Mouse (Mus musculus): ENCODE data around the gene Ankdd1b. TPM values are rescaled to one million over a fixed set of nuclear protein-coding genes. Genes with fewer than 3 reads are reported as not detected.

The Ankdd1b gene
- not detected in 2 replicates for polyA plus RNA-seq (2014; fragmentation: Nextera tagmentation; extraction: Ambion mirVana)

- Histone ChIP-seq H3K4me1 (ENCODE audit: control insufficient read depth, insufficient read depth, low read length) (no peaks in the 10 kb centered on the region), H3K36me3 (ENCODE audit: control insufficient read depth, insufficient read depth, low read length) (no peaks in the 10 kb centered on the region), H3K27me3 (ENCODE audit: control insufficient read depth, insufficient read depth, low read length) (no peaks in the 10 kb centered on the region), H3K4me2 (ENCODE audit: low read length) (no peak within 1 kb of the TSS), H3K27ac (replicated peaks; ENCODE audit: low read depth, low read length) (no peak within 1 kb of the TSS), H3K9me3 (ENCODE audit: control insufficient read depth, low read length) (no peaks in the 10 kb centered on the region), H3K4me3 (replicated peaks; ENCODE audit: low read depth, low read length) (no peak within 1 kb of the TSS), H3K9ac (replicated peaks; ENCODE audit: low read length) (no peak within 1 kb of the TSS)
- ATAC-seq (ENCODE audit: low FRiP score, low TSS enrichment) (no peak), DNase-seq (no peak)
- WGBS = 94% methylated on average over 14 of the region's 14 CpGs
Observed at GRCm38 (mm10) chr13:96470957-96471356, at the start of gene Ankdd1b. Gene Ankdd1b, minus strand, starts transcription at chr13:96471198.

- Histone ChIP-seq H3K36me3 (ENCODE audit: control insufficient read depth, insufficient read depth, low read length) (0 out of 2 replicates have a peak, but pooled peaks cover 3% of the 10 kb centered on the region), H3K9me3 (ENCODE audit: control insufficient read depth, low read length) (no peaks in the 10 kb centered on the region), H3K9ac (replicated peaks; ENCODE audit: low read length) (no peak overlapping the region), H3K4me3 (replicated peaks; ENCODE audit: low read depth, low read length) (no peak overlapping the region), H3K4me2 (ENCODE audit: low read length) (no peak overlapping the region), H3K27ac (replicated peaks; ENCODE audit: low read depth, low read length) (no peak overlapping the region), H3K27me3 (ENCODE audit: control insufficient read depth, insufficient read depth, low read length) (no peaks in the 10 kb centered on the region), H3K4me1 (ENCODE audit: control insufficient read depth, insufficient read depth, low read length) (no peaks in the 10 kb centered on the region)
- no peak for DNase-seq
- ATAC-seq (ENCODE audit: low FRiP score, low TSS enrichment) = no peak
- WGBS = 89% methylated on average over 2 of the region's 2 CpGs
Observed at GRCm38 (mm10) chr13:96517335-96517734, 46.3 kb upstream of the Ankdd1b start.

DNA sequence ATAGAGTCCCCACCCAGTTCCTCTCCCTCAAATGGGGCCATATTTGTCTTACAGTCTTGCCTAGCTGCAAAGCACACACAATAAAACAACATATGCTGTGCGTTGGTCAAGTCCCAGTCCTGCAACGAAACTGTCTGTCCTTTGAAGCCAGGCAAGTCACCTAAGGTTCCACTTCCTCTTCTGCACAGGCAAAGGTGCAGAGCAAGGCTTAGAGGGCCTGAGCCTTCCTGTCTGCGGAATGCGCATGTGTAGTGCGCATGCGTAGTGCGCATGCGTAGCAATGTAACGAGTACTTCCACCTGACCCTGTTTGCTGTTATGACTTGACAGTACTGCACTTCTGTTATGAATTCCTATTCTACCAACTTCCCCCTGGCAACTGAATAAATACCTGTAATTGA lies 45.3 kb upstream of the Ankdd1b start:
- H3K9ac ChIP-seq (replicated peaks; ENCODE audit: low read length) = no peak overlapping the region
- ATAC-seq (ENCODE audit: low FRiP score, low TSS enrichment) (no peak), DNase-seq (no peak)
- no peaks in the 10 kb centered on the region for H3K9me3 ChIP-seq (ENCODE audit: control insufficient read depth, low read length)
- H3K4me2 ChIP-seq (ENCODE audit: low read length) = no peak overlapping the region
- 0 out of 2 replicates have a peak, but pooled peaks cover 3% of the 10 kb centered on the region for H3K36me3 ChIP-seq (ENCODE audit: control insufficient read depth, insufficient read depth, low read length)
- no peaks in the 10 kb centered on the region for H3K27me3 ChIP-seq (ENCODE audit: control insufficient read depth, insufficient read depth, low read length)
- H3K4me1 ChIP-seq (ENCODE audit: control insufficient read depth, insufficient read depth, low read length) = no peaks in the 10 kb centered on the region
- 93% methylated on average over 9 of the region's 9 CpGs for WGBS
- no peak overlapping the region for H3K4me3 ChIP-seq (replicated peaks; ENCODE audit: low read depth, low read length)
- H3K27ac ChIP-seq (replicated peaks; ENCODE audit: low read depth, low read length) = no peak overlapping the region

DNA sequence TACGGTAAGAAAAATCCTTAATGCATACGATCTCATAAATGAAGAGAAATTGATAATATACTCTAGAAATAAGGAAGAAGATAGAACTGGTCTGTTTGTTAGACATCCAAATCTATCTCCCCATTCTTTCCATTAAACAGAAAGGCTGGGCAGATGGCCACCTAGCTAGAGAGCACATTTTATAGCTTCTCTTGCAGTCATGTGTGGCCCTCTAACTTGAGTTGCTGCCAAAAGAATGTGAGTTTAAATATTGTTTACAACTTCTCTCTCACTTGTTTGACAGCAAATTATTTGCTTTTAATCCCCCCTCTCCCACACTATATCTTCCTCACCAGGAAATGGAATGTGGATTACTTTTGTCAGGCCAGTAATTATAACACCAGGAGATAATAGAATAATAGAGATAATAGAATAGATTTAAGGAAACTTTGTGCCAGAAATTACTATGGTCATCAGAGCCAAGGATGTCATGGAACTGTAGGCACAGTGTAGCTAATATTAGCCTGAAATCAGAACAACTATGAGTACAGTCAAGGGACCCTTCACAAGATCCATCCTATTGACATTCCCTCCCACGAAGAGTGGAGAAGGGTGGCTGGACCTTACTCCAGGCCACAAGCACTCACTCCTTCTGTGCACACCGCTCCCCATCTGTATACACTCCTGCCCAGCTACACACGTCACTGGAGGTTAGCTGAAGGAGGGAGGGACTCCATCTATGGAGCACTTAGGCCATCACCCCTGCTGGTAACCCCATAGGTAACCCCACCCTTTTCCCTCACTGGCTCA lies 43.4 kb upstream of the Ankdd1b start:
- no peaks in the 10 kb centered on the region for H3K4me1 ChIP-seq (ENCODE audit: control insufficient read depth, insufficient read depth, low read length)
- ATAC-seq (ENCODE audit: low FRiP score, low TSS enrichment) = no peak

GRCm38 (mm10) chr13:96511893-96512292 lies 40.9 kb upstream of the Ankdd1b start:
- no peak overlapping the region for H3K4me3 ChIP-seq (replicated peaks; ENCODE audit: low read depth, low read length)
- no peak overlapping the region for H3K9ac ChIP-seq (replicated peaks; ENCODE audit: low read length)
- H3K36me3 ChIP-seq (ENCODE audit: control insufficient read depth, insufficient read depth, low read length) = 0 out of 2 replicates have a peak, but pooled peaks cover 3% of the 10 kb centered on the region
- no peaks in the 10 kb centered on the region for H3K4me1 ChIP-seq (ENCODE audit: control insufficient read depth, insufficient read depth, low read length)
- DNase-seq (no peak), ATAC-seq (ENCODE audit: low FRiP score, low TSS enrichment) (no peak)
- H3K27me3 ChIP-seq (ENCODE audit: control insufficient read depth, insufficient read depth, low read length) = no peaks in the 10 kb centered on the region
- H3K27ac ChIP-seq (replicated peaks; ENCODE audit: low read depth, low read length) = no peak overlapping the region
- 86% methylated on average over 5 of the region's 5 CpGs for WGBS
- H3K4me2 ChIP-seq (ENCODE audit: low read length) = no peak overlapping the region
- no peaks in the 10 kb centered on the region for H3K9me3 ChIP-seq (ENCODE audit: control insufficient read depth, low read length)

More for the DNA sequence above, 43.4 kb upstream of the Ankdd1b start:
- H3K9ac ChIP-seq (replicated peaks; ENCODE audit: low read length) = no peak overlapping the region
- H3K27me3 ChIP-seq (ENCODE audit: control insufficient read depth, insufficient read depth, low read length) = no peaks in the 10 kb centered on the region
- no peak for DNase-seq
- WGBS = 90% methylated on average over 5 of the region's 5 CpGs
- H3K27ac ChIP-seq (replicated peaks; ENCODE audit: low read depth, low read length) = no peak overlapping the region
- no peak overlapping the region for H3K4me3 ChIP-seq (replicated peaks; ENCODE audit: low read depth, low read length)
- no peak overlapping the region for H3K4me2 ChIP-seq (ENCODE audit: low read length)
- H3K9me3 ChIP-seq (ENCODE audit: control insufficient read depth, low read length) = no peaks in the 10 kb centered on the region
- H3K36me3 ChIP-seq (ENCODE audit: control insufficient read depth, insufficient read depth, low read length) = 0 out of 2 replicates have a peak, but pooled peaks cover 3% of the 10 kb centered on the region

GRCm38 (mm10) chr13:96511262-96511661 lies 40.3 kb upstream of the Ankdd1b start:
- Histone ChIP-seq H3K4me2 (ENCODE audit: low read length) (no peak overlapping the region), H3K9me3 (ENCODE audit: control insufficient read depth, low read length) (no peaks in the 10 kb centered on the region), H3K9ac (replicated peaks; ENCODE audit: low read length) (no peak overlapping the region), H3K4me3 (replicated peaks; ENCODE audit: low read depth, low read length) (no peak overlapping the region), H3K27me3 (ENCODE audit: control insufficient read depth, insufficient read depth, low read length) (no peaks in the 10 kb centered on the region), H3K27ac (replicated peaks; ENCODE audit: low read depth, low read length) (no peak overlapping the region), H3K4me1 (ENCODE audit: control insufficient read depth, insufficient read depth, low read length) (no peaks in the 10 kb centered on the region), H3K36me3 (ENCODE audit: control insufficient read depth, insufficient read depth, low read length) (0 out of 2 replicates have a peak, but pooled peaks cover 2% of the 10 kb centered on the region)
- no peak for DNase-seq
- 84% methylated on average over 1 of the region's 1 CpGs for WGBS
- ATAC-seq (ENCODE audit: low FRiP score, low TSS enrichment) = no peak

DNA sequence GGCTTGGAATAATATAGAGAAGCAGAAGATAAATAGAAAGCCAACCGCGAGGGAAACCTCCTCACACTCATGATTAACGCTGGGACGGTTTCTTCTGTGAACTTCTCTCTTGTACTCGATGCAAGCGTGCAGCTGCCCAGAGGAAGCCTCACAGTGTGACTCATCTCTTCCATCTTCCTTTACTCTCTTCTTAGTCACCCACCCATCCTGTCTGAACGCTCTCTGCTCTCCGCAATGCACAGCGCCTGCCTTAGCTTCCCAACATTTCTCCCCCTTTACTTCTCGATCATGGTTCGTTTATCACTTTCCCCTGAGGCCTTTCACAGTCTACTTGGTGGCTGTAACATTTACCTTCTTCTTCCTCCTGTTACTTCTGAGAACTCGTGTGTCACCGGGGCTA lies 39.6 kb upstream of the Ankdd1b start:
- WGBS = 90% methylated on average over 13 of the region's 13 CpGs
- no peak for DNase-seq
- ATAC-seq (ENCODE audit: low FRiP score, low TSS enrichment) = no peak
- Histone ChIP-seq H3K4me3 (replicated peaks; ENCODE audit: low read depth, low read length) (no peak overlapping the region), H3K27me3 (ENCODE audit: control insufficient read depth, insufficient read depth, low read length) (no peaks in the 10 kb centered on the region), H3K9me3 (ENCODE audit: control insufficient read depth, low read length) (no peaks in the 10 kb centered on the region), H3K9ac (replicated peaks; ENCODE audit: low read length) (no peak overlapping the region), H3K4me1 (ENCODE audit: control insufficient read depth, insufficient read depth, low read length) (no peaks in the 10 kb centered on the region), H3K4me2 (ENCODE audit: low read length) (no peak overlapping the region), H3K27ac (replicated peaks; ENCODE audit: low read depth, low read length) (no peak overlapping the region), H3K36me3 (ENCODE audit: control insufficient read depth, insufficient read depth, low read length) (no peaks in the 10 kb centered on the region)

GRCm38 (mm10) chr13:96507541-96507940 lies 36.5 kb upstream of the Ankdd1b start:
- ATAC-seq (ENCODE audit: low FRiP score, low TSS enrichment) (no peak), DNase-seq (no peak)
- WGBS = 95% methylated on average over 4 of the region's 4 CpGs
- Histone ChIP-seq H3K9ac (replicated peaks; ENCODE audit: low read length) (no peak overlapping the region), H3K27ac (replicated peaks; ENCODE audit: low read depth, low read length) (no peak overlapping the region), H3K27me3 (ENCODE audit: control insufficient read depth, insufficient read depth, low read length) (no peaks in the 10 kb centered on the region), H3K4me1 (ENCODE audit: control insufficient read depth, insufficient read depth, low read length) (no peaks in the 10 kb centered on the region), H3K4me3 (replicated peaks; ENCODE audit: low read depth, low read length) (no peak overlapping the region), H3K36me3 (ENCODE audit: control insufficient read depth, insufficient read depth, low read length) (no peaks in the 10 kb centered on the region), H3K9me3 (ENCODE audit: control insufficient read depth, low read length) (no peaks in the 10 kb centered on the region), H3K4me2 (ENCODE audit: low read length) (no peak overlapping the region)

DNA sequence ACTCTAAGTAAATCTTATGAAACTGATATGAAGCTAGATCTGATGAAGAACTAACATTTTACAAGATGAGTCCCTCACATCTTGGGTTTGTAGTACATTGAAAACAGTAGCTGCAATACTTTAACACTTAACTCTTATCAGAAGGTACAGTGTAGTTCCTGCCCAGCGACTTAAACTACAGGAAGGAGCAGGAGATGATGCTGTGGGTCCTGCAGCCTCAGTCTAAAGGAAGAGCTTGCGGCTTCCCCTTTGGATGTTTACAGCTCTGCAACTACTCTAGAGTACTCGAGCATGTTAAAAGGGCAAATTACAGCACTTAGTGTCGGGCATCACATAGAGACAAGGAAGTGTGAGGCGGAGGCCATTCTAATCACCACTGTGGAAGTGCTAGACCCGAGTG lies 35.3 kb upstream of the Ankdd1b start:
- Histone ChIP-seq H3K4me1 (ENCODE audit: control insufficient read depth, insufficient read depth, low read length) (no peaks in the 10 kb centered on the region), H3K9ac (replicated peaks; ENCODE audit: low read length) (no peak overlapping the region), H3K9me3 (ENCODE audit: control insufficient read depth, low read length) (no peaks in the 10 kb centered on the region), H3K4me2 (ENCODE audit: low read length) (no peak overlapping the region), H3K4me3 (replicated peaks; ENCODE audit: low read depth, low read length) (no peak overlapping the region), H3K36me3 (ENCODE audit: control insufficient read depth, insufficient read depth, low read length) (no peaks in the 10 kb centered on the region), H3K27me3 (ENCODE audit: control insufficient read depth, insufficient read depth, low read length) (no peaks in the 10 kb centered on the region), H3K27ac (replicated peaks; ENCODE audit: low read depth, low read length) (no peak overlapping the region)
- no peak for DNase-seq
- 87% methylated on average over 6 of the region's 6 CpGs for WGBS
- ATAC-seq (ENCODE audit: low FRiP score, low TSS enrichment) = no peak

Measured in midbrain, embryonic 14.5 days (tissue).